ENCODE assay signal across 24 mouse cellular contexts in genomic region chr14:120560416-120560815, GRCm38 (mm10).
"Had no signal": no experiment of that assay in that cellular context is flagged by ENCODE, and none has a peak within 500 bp of the region (broad histone marks: within the 10 kb centered on the region; RNA-seq: fewer than 3 reads in every experiment).

No protein-coding gene starts in this region.

- H3K4me3 ChIP-seq: heart, adult 2 months; heart, embryonic 13.5 days; heart, embryonic 15.5 days; hindbrain, embryonic 10.5 days; hindbrain, embryonic 12.5 days; intestine, embryonic 15.5 days; limb, embryonic 10.5 days; limb, embryonic 12.5 days; liver, embryonic 13.5 days; liver, embryonic 15.5 days had no signal

- ATAC-seq: hindbrain, embryonic 16.5 days; inflammation-experienced regulatory T-cells, adult 6 months; intestine, embryonic 15.5 days; intestine, postnatal 0 days had no signal

- DNase-seq: gastrocnemius, postnatal 10 days; gastrocnemius, postnatal 25 days; heart, adult 2 months; heart, postnatal 14 days; heart, postnatal 4 days; kidney, adult 18-20 months; kidney, adult 8-10 months; kidney, postnatal 10 days; kidney, postnatal 25 days; kidney, postnatal 4 days; liver; liver, embryonic 13.5 days had no signal

- H3K27ac ChIP-seq: heart, adult 2 months; heart, embryonic 13.5 days; heart, embryonic 15.5 days; hindbrain, embryonic 10.5 days; hindbrain, embryonic 12.5 days; hindbrain, embryonic 14.5 days; intestine, embryonic 15.5 days; limb, embryonic 10.5 days; limb, embryonic 12.5 days; liver, embryonic 13.5 days; liver, embryonic 15.5 days had no signal
